In genomic region chr1:79853527-79853926, GRCm38 (mm10) we compare ENCODE assay signal across 23 mouse cellular contexts. TPM values are rescaled to one million over a fixed set of nuclear protein-coding genes. Genes with fewer than 3 reads are reported as not detected.
"Had no signal": no experiment of that assay in that cellular context is flagged by ENCODE, and none has a peak within 500 bp of the region (broad histone marks: within the 10 kb centered on the region; RNA-seq: fewer than 3 reads in every experiment).

No protein-coding gene starts in this region.

- H3K9ac ChIP-seq: limb, embryonic 13.5 days; liver, embryonic 12.5 days; liver, embryonic 15.5 days; lung, embryonic 15.5 days; midbrain, embryonic 13.5 days; neural tube, embryonic 13.5 days had no signal

- H3K4me2 ChIP-seq: limb, embryonic 13.5 days; liver, embryonic 12.5 days; liver, embryonic 15.5 days; lung, embryonic 15.5 days; midbrain, embryonic 13.5 days; neural tube, embryonic 13.5 days had no signal

- H3K36me3 ChIP-seq: liver, embryonic 12.5 days; liver, embryonic 15.5 days; lung, embryonic 15.5 days; midbrain, embryonic 10.5 days; midbrain, embryonic 13.5 days had no signal

- H3K27ac ChIP-seq: kidney, postnatal 0 days; layer of hippocampus, adult 2 months; limb, embryonic 10.5 days; limb, embryonic 13.5 days; liver, embryonic 12.5 days; liver, embryonic 15.5 days; lung, embryonic 15.5 days; midbrain, embryonic 10.5 days; midbrain, embryonic 13.5 days; neural tube, embryonic 13.5 days; stomach, postnatal 0 days had no signal

- H3K4me1 ChIP-seq: liver, embryonic 15.5 days had no signal

- H3K27me3 ChIP-seq: lung, embryonic 15.5 days; neural tube, embryonic 13.5 days had no signal

- H3K9me3 ChIP-seq: limb, embryonic 10.5 days; limb, embryonic 13.5 days; liver, embryonic 12.5 days; liver, embryonic 15.5 days; lung, embryonic 15.5 days; midbrain, embryonic 10.5 days; midbrain, embryonic 13.5 days; neural tube, embryonic 13.5 days had no signal

- DNase-seq: kidney, adult 2 months; kidney, postnatal 25 days; layer of hippocampus, adult 9-11 months; liver; lung, adult 18-20 months; lung, postnatal 10 days; lung, postnatal 36 days; retina, postnatal 1 day; thymus, postnatal 36 days had no signal

- H3K4me3 ChIP-seq: layer of hippocampus, adult 2 months; limb, embryonic 10.5 days; limb, embryonic 13.5 days; liver, embryonic 12.5 days; liver, embryonic 15.5 days; lung, embryonic 15.5 days; midbrain, embryonic 10.5 days; midbrain, embryonic 13.5 days; myocyte; neural tube, embryonic 13.5 days had no signal

- ATAC-seq: liver, embryonic 12.5 days; midbrain, embryonic 13.5 days; midbrain, embryonic 16.5 days had no signal

RNA-seq across cellular contexts. Expression of gene Serpine2, which starts 7.5 kb away (rescaled TPM):
- total RNA-seq: monocyte, adult 5-6 weeks had no signal
